Mouse (Mus musculus) left cerebral cortex, adult 2 months (tissue): Measurements from ENCODE around the gene Rab37. TPM values are rescaled to one million over a fixed set of nuclear protein-coding genes. Genes with fewer than 3 reads are reported as not detected.

Source experiments
- DNase-seq, 2 experiments: peaks; one replicate each; pipeline ENCODE4 v3.0.0; 2021 to 2022; ENCODE audit warnings: low spot score in 2 of 2, mixed read lengths in 1 of 2; ENCODE audit errors: extremely low spot score in 1 of 2
- H3K27ac ChIP-seq: fragments of 200-600 bp; 2 replicates; pipeline ENCODE4 v1.8.1; 2022
- H3K4me3 ChIP-seq: fragments of 200-600 bp; 2 replicates; pipeline ENCODE4 v1.8.1; 2022
- CTCF ChIP-seq: fragments of 200-600 bp; IDR thresholded peaks from 2 replicates; pipeline ENCODE4 v1.8.1; 2022; ENCODE audit warnings: antibody characterized with exemption, mild to moderate bottlenecking, moderate library complexity
- intact Hi-C: fragments of 180-260 bp; cut with DNase I; formaldehyde crosslinking; loops from one replicate; pipeline ENCODE4 v1.15.1; 2025
- total RNA-seq, 2 experiments: library from RNA; stranded (reverse); gene quantifications; 2 replicates each; pipeline ENCODE4 v1.2.3; 2021

Gene Rab37
- total RNA-seq, 2 experiments from 2014 or later: 1.8 to 2.4 TPM

- Histone ChIP-seq H3K4me3 (no peak overlapping the region), H3K27ac (no peak overlapping the region)
- no peak for DNase-seq
- TF ChIP-seq CTCF: no peak
- intact Hi-C loops: no loop called here
These were observed 16.9 kb downstream of the Rab37 start for GRCm38 (mm10) chr11:115108176-115108575.

- intact Hi-C loops: no loop called here
- no peak for TF ChIP-seq CTCF
- no peak overlapping the region for H3K4me3 ChIP-seq
- no peak for DNase-seq
- H3K27ac ChIP-seq: no peak overlapping the region
These were observed 19.0 kb downstream of the Rab37 start for GRCm38 (mm10) chr11:115110271-115110670.

- TF ChIP-seq CTCF: no peak
- no peak overlapping the region for H3K4me3 ChIP-seq
- H3K27ac ChIP-seq: no peak overlapping the region
- DNase-seq: no peak
- intact Hi-C loops: no loop called here
These were observed 21.0 kb downstream of the Rab37 start for GRCm38 (mm10) chr11:115112196-115112595.

- intact Hi-C loops: no loop called here
- no peak for TF ChIP-seq CTCF
These were observed 28.2 kb downstream of the Rab37 start for GRCm38 (mm10) chr11:115119409-115119808.

GRCm38 (mm10) chr11:115128483-115128882 lies 37.3 kb downstream of the Rab37 start:
- no peak for DNase-seq
- no peak for TF ChIP-seq CTCF
- Histone ChIP-seq H3K4me3 (no peak overlapping the region), H3K27ac (no peak overlapping the region)
- intact Hi-C loops: no loop called here

More at GRCm38 (mm10) chr11:115119409-115119808, 28.2 kb downstream of the Rab37 start:
- Histone ChIP-seq H3K4me3 (no peak overlapping the region), H3K27ac (no peak overlapping the region)
- DNase-seq: no peak

- H3K4me3 ChIP-seq: no peak overlapping the region
- intact Hi-C loops: no loop called here
- DNase-seq: no peak
- H3K27ac ChIP-seq: no peak overlapping the region
- no peak for TF ChIP-seq CTCF
These were observed 38.4 kb downstream of the Rab37 start for GRCm38 (mm10) chr11:115129508-115130126.

- no peak overlapping the region for H3K4me3 ChIP-seq
- H3K27ac ChIP-seq: no peak overlapping the region
- intact Hi-C loops: no loop called here
- no peak for DNase-seq
- TF ChIP-seq CTCF: no peak
These were observed 40.6 kb downstream of the Rab37 start for GRCm38 (mm10) chr11:115131768-115132381.

GRCm38 (mm10) chr11:115133800-115134199 lies 42.6 kb downstream of the Rab37 start, which contains the start of gene Cd300lf:
Gene Cd300lf, minus strand, starts transcription at chr11:115133992.
- intact Hi-C loops: no loop called here
- no peak for TF ChIP-seq CTCF
- no peak for DNase-seq
- no peak within 1 kb of the TSS for H3K4me3 ChIP-seq
- H3K27ac ChIP-seq: no peak within 1 kb of the TSS

GRCm38 (mm10) chr11:115138597-115139262 lies 47.5 kb downstream of the Rab37 start:
- TF ChIP-seq CTCF: no peak
- Histone ChIP-seq H3K27ac (no peak overlapping the region), H3K4me3 (no peak overlapping the region)
- DNase-seq: no peak
- intact Hi-C loops: no loop called here

- intact Hi-C loops: no loop called here
- DNase-seq: no peak
These were observed 50.7 kb downstream of the Rab37 start for GRCm38 (mm10) chr11:115141970-115142369.

GRCm38 (mm10) chr11:115147813-115148212 lies 56.6 kb downstream of the Rab37 start:
- Histone ChIP-seq H3K27ac (no peak overlapping the region), H3K4me3 (no peak overlapping the region)
- no peak for TF ChIP-seq CTCF
- no peak for DNase-seq
- intact Hi-C loops: no loop called here

More at GRCm38 (mm10) chr11:115141970-115142369, 50.7 kb downstream of the Rab37 start:
- no peak overlapping the region for H3K27ac ChIP-seq
- no peak for TF ChIP-seq CTCF
- no peak overlapping the region for H3K4me3 ChIP-seq

GRCm38 (mm10) chr11:115150741-115151254 lies 59.6 kb downstream of the Rab37 start:
- intact Hi-C loops: no loop called here
- Histone ChIP-seq H3K4me3 (no peak overlapping the region), H3K27ac (no peak overlapping the region)
- TF ChIP-seq CTCF: no peak
- no peak for DNase-seq
